Mouse (Mus musculus) small intestine, adult 2 months (tissue): ENCODE data around the gene Bcl2. TPM values are rescaled to one million over a fixed set of nuclear protein-coding genes. Genes with fewer than 3 reads are reported as not detected.

Experiments used
- H3K27ac ChIP-seq: fragments of 200-500 bp; 2 replicates; pipeline ENCODE4 v1.5.1; 2012; ENCODE audit warnings: low read depth, low read length, control low read depth, inconsistent platforms; ENCODE audit not compliant: insufficient read depth
- H3K27me3 ChIP-seq: fragments of 200-500 bp; 2 replicates; pipeline ENCODE4 v1.6.1; 2012; ENCODE audit warnings: mild to moderate bottlenecking, moderate library complexity, low read length, inconsistent platforms; ENCODE audit not compliant: control insufficient read depth, insufficient read depth
- H3K36me3 ChIP-seq: fragments of 200-500 bp; 2 replicates; pipeline ENCODE4 v1.6.1; 2012; ENCODE audit warnings: mild to moderate bottlenecking, low read length, control low read depth, inconsistent platforms; ENCODE audit not compliant: control insufficient read depth, insufficient read depth
- H3K4me1 ChIP-seq: fragments of 200-500 bp; 2 replicates; pipeline ENCODE4 v1.6.1; 2012; ENCODE audit warnings: low read length, inconsistent platforms, mixed read lengths; ENCODE audit not compliant: control insufficient read depth, insufficient read depth, insufficient read length
- H3K4me3 ChIP-seq: fragments of 200-500 bp; 2 replicates; pipeline ENCODE4 v1.5.1; 2012; ENCODE audit warnings: low read depth, mild to moderate bottlenecking, control low read depth, inconsistent platforms, low read length, moderate library complexity
- CTCF ChIP-seq: fragments of 200-500 bp; IDR thresholded peaks from 2 replicates; pipeline ENCODE4 v1.5.1; 2012; ENCODE audit warnings: low read depth, mild to moderate bottlenecking, control low read depth, inconsistent platforms, low read length, moderate library complexity, mixed read lengths; ENCODE audit not compliant: insufficient replicate concordance, insufficient read length; ENCODE audit errors: extremely low read depth
- POLR2A ChIP-seq: fragments of 200-500 bp; IDR thresholded peaks from 2 replicates; pipeline ENCODE4 v1.6.1; 2012; ENCODE audit warnings: low read depth, mild to moderate bottlenecking, control low read depth, inconsistent platforms, low read length, moderate library complexity
- WGBS: fragments of 180-500 bp; shearing (Covaris S2); methylation state at CpG from one replicate; pipeline ENCODE4 v1.1.7; 2018; 5-methylcytosine and 5-hydroxymethylcytosine counted together
- polyA plus RNA-seq: library from polyadenylated mRNA; depleted of rRNA; stranded (reverse); fragments of >200 nt; gene quantifications from 2 replicates; pipeline ENCODE4 v1.2.3, GENCODE M21; 2012

Gene Bcl2
- polyA plus RNA-seq, 1 experiment: 1.5 TPM

- TF ChIP-seq POLR2A (no peak), CTCF (no peak)
- no peaks in the 10 kb centered on the region for H3K27me3 ChIP-seq
- peaks cover 8% of the 10 kb centered on the region; the same call in 1 of the 2 replicates for H3K4me1 ChIP-seq
- H3K4me3 ChIP-seq: no peak overlapping the region
- no peak overlapping the region for H3K27ac ChIP-seq
- WGBS: 61% methylated on average over 4 of the region's 4 CpGs
- H3K36me3 ChIP-seq: no peaks in the 10 kb centered on the region
These were observed 84.0 kb downstream of the Bcl2 start for GRCm38 (mm10) chr1:106629931-106630682.

DNA sequence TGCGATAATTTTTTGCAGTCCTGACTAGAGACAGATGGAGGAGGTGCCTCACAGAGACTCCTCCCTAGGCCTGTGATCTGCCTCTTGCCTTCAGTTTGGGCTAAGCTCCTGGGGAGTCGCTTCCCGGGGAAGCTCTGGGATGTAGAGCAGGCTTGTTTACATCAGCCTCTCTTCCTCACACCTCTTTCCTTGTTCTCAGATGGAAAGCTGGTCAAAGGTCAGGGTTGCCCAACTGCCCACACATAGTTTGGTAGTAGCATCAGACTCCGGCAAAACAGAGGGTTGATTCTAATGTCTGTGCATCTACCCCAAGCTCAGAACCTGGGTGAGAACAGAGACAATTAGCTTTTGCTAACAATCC, 84.6 kb downstream of the Bcl2 start:
- Histone ChIP-seq H3K4me1 (peaks cover 8% of the 10 kb centered on the region; the same call in 1 of the 2 replicates), H3K27me3 (no peaks in the 10 kb centered on the region), H3K4me3 (no peak overlapping the region), H3K27ac (peak overlapping the region; percentile 53; the same call in 1 of the 2 replicates), H3K36me3 (no peaks in the 10 kb centered on the region)
- no peak for TF ChIP-seq CTCF
- no peak for TF ChIP-seq POLR2A
- 17% methylated on average over 4 of the region's 4 CpGs for WGBS

GRCm38 (mm10) chr1:106628718-106629469, 85.2 kb downstream of the Bcl2 start:
- WGBS: 64% methylated on average over 3 of the region's 3 CpGs

DNA sequence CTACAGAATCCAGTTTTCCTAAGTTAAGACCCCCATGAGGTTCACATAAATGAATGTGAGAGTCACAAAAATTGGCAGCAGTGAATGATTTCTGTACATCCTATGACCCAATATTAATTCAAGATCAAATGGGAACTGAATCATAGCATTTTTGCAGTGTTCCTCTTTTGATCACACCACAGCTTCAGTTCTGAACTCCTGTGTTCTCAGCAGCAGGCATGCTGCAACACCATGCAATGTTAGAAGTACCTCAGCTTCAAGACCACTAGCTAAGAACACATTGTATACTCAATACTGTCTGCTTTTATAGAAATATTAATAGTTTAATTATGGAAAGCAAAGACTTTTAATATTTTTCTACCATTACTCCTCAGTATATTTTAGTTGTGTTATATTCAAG, 85.8 kb downstream of the Bcl2 start:
- no peak for TF ChIP-seq CTCF
- no peak for TF ChIP-seq POLR2A

More at GRCm38 (mm10) chr1:106628718-106629469, 85.2 kb downstream of the Bcl2 start:
- Histone ChIP-seq H3K4me1 (peaks cover 8% of the 10 kb centered on the region; the same call in 1 of the 2 replicates), H3K27ac (peak overlapping the region; percentile 53; the same call in 1 of the 2 replicates), H3K4me3 (no peak overlapping the region), H3K27me3 (no peaks in the 10 kb centered on the region), H3K36me3 (no peaks in the 10 kb centered on the region)
- 0 out of 2 replicates have a peak, but pooled peaks have one; percentile 10 for TF ChIP-seq CTCF
- TF ChIP-seq POLR2A: no peak

GRCm38 (mm10) chr1:106627241-106627640, 86.8 kb downstream of the Bcl2 start:
- Histone ChIP-seq H3K4me3 (no peak overlapping the region), H3K27ac (no peak overlapping the region), H3K36me3 (no peaks in the 10 kb centered on the region), H3K27me3 (no peaks in the 10 kb centered on the region), H3K4me1 (peaks cover 8% of the 10 kb centered on the region; the same call in 1 of the 2 replicates)
- WGBS: 79% methylated on average over 5 of the region's 5 CpGs
- TF ChIP-seq CTCF: no peak
- no peak for TF ChIP-seq POLR2A

More for the DNA sequence above, 85.8 kb downstream of the Bcl2 start:
- H3K4me1 ChIP-seq: peaks cover 8% of the 10 kb centered on the region; the same call in 1 of the 2 replicates
- H3K27me3 ChIP-seq: no peaks in the 10 kb centered on the region
- H3K4me3 ChIP-seq: no peak overlapping the region
- no peaks in the 10 kb centered on the region for H3K36me3 ChIP-seq
- H3K27ac ChIP-seq: no peak overlapping the region

DNA sequence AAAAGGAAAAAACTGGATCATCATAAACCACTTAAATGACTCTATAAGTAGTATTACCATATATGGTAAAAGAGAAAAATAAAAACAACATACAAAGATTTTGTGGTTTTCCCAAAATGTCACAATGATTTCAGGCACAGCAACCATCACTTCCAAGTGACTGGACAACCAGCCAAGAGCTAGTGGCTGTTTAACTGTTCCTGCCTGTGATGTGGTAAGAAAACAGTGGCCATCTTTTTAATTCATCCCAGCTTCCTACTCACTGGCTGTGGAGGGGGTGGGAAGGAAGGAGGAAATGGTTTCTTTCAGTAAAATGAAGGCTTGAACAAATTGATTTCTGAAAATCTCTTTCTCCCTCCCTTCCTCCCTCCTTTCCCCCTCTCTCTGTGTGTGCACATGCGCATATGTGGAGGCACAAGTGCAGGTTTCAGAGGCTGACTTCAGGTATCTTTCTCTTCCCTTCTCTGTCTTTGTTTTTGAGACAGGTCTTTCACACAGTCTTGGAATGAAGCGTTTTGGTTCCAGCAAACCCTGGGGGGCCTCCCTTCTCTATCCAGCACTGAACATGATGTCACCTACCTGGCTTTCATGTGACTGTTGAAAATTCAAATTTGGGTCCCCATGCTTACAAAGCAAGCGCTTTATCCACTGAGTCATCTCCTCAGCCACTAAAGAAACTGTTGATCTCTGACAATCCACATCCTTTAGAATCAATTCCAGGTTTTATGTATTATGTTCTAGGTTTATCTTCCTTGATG, 93.7 kb downstream of the Bcl2 start:
- H3K4me3 ChIP-seq: no peak overlapping the region
- 87% methylated on average over 3 of the region's 3 CpGs for WGBS
- no peak overlapping the region for H3K27ac ChIP-seq
- TF ChIP-seq CTCF (no peak), POLR2A (no peak)
- no peaks in the 10 kb centered on the region for H3K4me1 ChIP-seq
- H3K27me3 ChIP-seq: no peaks in the 10 kb centered on the region
- no peaks in the 10 kb centered on the region for H3K36me3 ChIP-seq

- H3K27me3 ChIP-seq: no peaks in the 10 kb centered on the region
- 27% methylated on average over 3 of the region's 3 CpGs for WGBS
- TF ChIP-seq POLR2A: no peak
- TF ChIP-seq CTCF: no peak
These were observed 95.3 kb downstream of the Bcl2 start for GRCm38 (mm10) chr1:106618814-106619213.

More at GRCm38 (mm10) chr1:106618814-106619213, 95.3 kb downstream of the Bcl2 start:
- H3K36me3 ChIP-seq: no peaks in the 10 kb centered on the region
- no peak overlapping the region for H3K4me3 ChIP-seq
- no peak overlapping the region for H3K27ac ChIP-seq
- H3K4me1 ChIP-seq: no peaks in the 10 kb centered on the region
